26 mouse cellular contexts compared by ENCODE assay signal in the genomic region with DNA sequence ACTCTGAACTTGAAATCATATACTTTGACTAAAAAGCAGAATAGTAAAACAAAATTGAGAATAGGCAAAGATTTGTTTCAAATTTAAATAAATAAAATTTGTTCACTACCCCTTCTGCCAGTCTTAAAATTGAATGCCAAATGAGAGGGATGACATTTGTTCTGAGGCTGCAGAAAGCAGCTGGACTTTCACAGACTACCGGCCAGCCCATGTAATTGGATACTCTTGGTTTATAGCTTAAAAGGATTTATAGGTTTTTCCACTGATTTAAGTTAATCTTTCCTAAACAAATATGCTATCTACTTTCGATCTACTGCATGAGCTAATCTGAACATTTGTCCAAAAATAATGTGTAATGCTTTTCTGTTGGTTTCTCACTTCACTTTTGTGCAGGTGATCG. TPM values are rescaled to one million over a fixed set of nuclear protein-coding genes. Genes with fewer than 3 reads are reported as not detected.
A peak's percentile ranks its signal among the peaks of the same experiment; 100 is the strongest.
DNase-seq lines count a peak whose midpoint lies in the region; ATAC-seq lines count a peak whose summit lies in the region.
"Had no signal": no experiment of that assay in that cellular context is flagged by ENCODE, and none has a peak within 500 bp of the region (broad histone marks: within the 10 kb centered on the region; RNA-seq: fewer than 3 reads in every experiment).

No protein-coding gene starts in this region.

- no peaks in the 10 kb centered on the region for H3K4me1 ChIP-seq in embryonic facial prominence, embryonic 14.5 days (ENCODE audit: control insufficient read depth, insufficient read depth, low read length)
- no peaks in the 10 kb centered on the region for H3K4me1 ChIP-seq in embryonic facial prominence, embryonic 10.5 days
- H3K4me1 ChIP-seq in kidney, embryonic 15.5 days = peaks cover 7% of the 10 kb centered on the region
- H3K4me1 ChIP-seq: embryonic facial prominence, embryonic 15.5 days; hindbrain, embryonic 12.5 days; hindbrain, embryonic 15.5 days had no signal

- no peaks in the 10 kb centered on the region for H3K27me3 ChIP-seq in embryonic facial prominence, embryonic 14.5 days (replicated peaks; ENCODE audit: control insufficient read depth, insufficient read depth, low read length)
- no peaks in the 10 kb centered on the region for H3K27me3 ChIP-seq in embryonic facial prominence, embryonic 10.5 days (replicated peaks; ENCODE audit: low read depth, poor library complexity, severe bottlenecking)
- no peaks in the 10 kb centered on the region for H3K27me3 ChIP-seq in kidney, embryonic 15.5 days
- H3K27me3 ChIP-seq: CH12.LX; embryonic facial prominence, embryonic 15.5 days; hindbrain, embryonic 12.5 days; hindbrain, embryonic 15.5 days; Patski had no signal

- H3K4me2 ChIP-seq in embryonic facial prominence, embryonic 14.5 days (ENCODE audit: low read depth, low read length) = no peak overlapping the region
- no peak overlapping the region for H3K4me2 ChIP-seq in kidney, embryonic 15.5 days
- H3K4me2 ChIP-seq: embryonic facial prominence, embryonic 15.5 days; heart, embryonic 11.5 days; hindbrain, embryonic 12.5 days; hindbrain, embryonic 15.5 days had no signal

- 56% methylated on average over 3 of the region's 3 CpGs for WGBS in embryonic facial prominence, embryonic 14.5 days
- 79% methylated on average over 3 of the region's 3 CpGs for WGBS in embryonic facial prominence, embryonic 10.5 days
- WGBS in kidney, embryonic 15.5 days = 30% methylated on average over 3 of the region's 3 CpGs

- H3K9me3 ChIP-seq in embryonic facial prominence, embryonic 14.5 days (ENCODE audit: control insufficient read depth, low read length) = no peaks in the 10 kb centered on the region
- H3K9me3 ChIP-seq in embryonic facial prominence, embryonic 10.5 days = no peaks in the 10 kb centered on the region
- no peaks in the 10 kb centered on the region for H3K9me3 ChIP-seq in kidney, embryonic 15.5 days (replicated peaks)
- H3K9me3 ChIP-seq: embryonic facial prominence, embryonic 15.5 days; G1E; hindbrain, embryonic 12.5 days; hindbrain, embryonic 15.5 days had no signal

- no peak for ATAC-seq in embryonic facial prominence, embryonic 14.5 days (ENCODE audit: low read depth)
- no peak for ATAC-seq in kidney, embryonic 15.5 days (replicated peaks; ENCODE audit: low FRiP score)
- ATAC-seq: forebrain, embryonic 14.5 days; forebrain, postnatal 0 days; Patski had no signal

- peaks cover 16% of the 10 kb centered on the region; the same call in 1 of the 2 replicates for H3K36me3 ChIP-seq in embryonic facial prominence, embryonic 14.5 days (ENCODE audit: control insufficient read depth, insufficient read depth, low read length)
- H3K36me3 ChIP-seq in embryonic facial prominence, embryonic 10.5 days (replicated peaks) = peaks cover 6% of the 10 kb centered on the region; the same call in 1 of the 2 replicates
- peaks cover 17% of the 10 kb centered on the region; the same call in 1 of the 2 replicates for H3K36me3 ChIP-seq in kidney, embryonic 15.5 days

- peak; percentile 12 for DNase-seq in embryonic facial prominence, embryonic 14.5 days (ENCODE audit: low spot score)
- DNase-seq in embryonic facial prominence, embryonic 10.5 days (ENCODE audit: low spot score) = no peak
- no peak for DNase-seq in kidney, postnatal 10 days
- DNase-seq in retina, embryonic 14.5 days (ENCODE audit: low spot score) = peak; percentile 1
- no peak for DNase-seq in retina, postnatal 1 day
- DNase-seq in adrenal gland, adult 8-10 months = no peak
- DNase-seq in urinary bladder, adult 18-20 months (ENCODE audit: low spot score in 2 of 2) = no peak
- DNase-seq: adrenal gland, postnatal 14 days; B cell, adult 2 months; cerebellum, adult 11 months; cerebellum, adult 2 months; cerebellum, adult 9-11 months; cerebellum, postnatal 36 days; embryo, embryonic 11 days; forebrain, postnatal 0 days; gastrocnemius, postnatal 10 days; heart, adult 11 months had no signal

- no peak overlapping the region for H3K27ac ChIP-seq in embryonic facial prominence, embryonic 14.5 days (replicated peaks; ENCODE audit: low read depth, low read length)
- no peak overlapping the region for H3K27ac ChIP-seq in embryonic facial prominence, embryonic 10.5 days (replicated peaks)
- H3K27ac ChIP-seq in kidney, embryonic 15.5 days = peak overlapping the region; percentile 64; the same call in 1 of the 2 replicates
- H3K27ac ChIP-seq: embryonic facial prominence, embryonic 15.5 days; hindbrain, embryonic 12.5 days; hindbrain, embryonic 15.5 days had no signal

- no peak overlapping the region for H3K4me3 ChIP-seq in embryonic facial prominence, embryonic 14.5 days (ENCODE audit: low read depth, low read length)
- no peak overlapping the region for H3K4me3 ChIP-seq in embryonic facial prominence, embryonic 10.5 days
- H3K4me3 ChIP-seq in kidney, embryonic 15.5 days (replicated peaks) = no peak overlapping the region
- H3K4me3 ChIP-seq: embryonic facial prominence, embryonic 15.5 days; hindbrain, embryonic 12.5 days; hindbrain, embryonic 15.5 days had no signal

- no peak overlapping the region for H3K9ac ChIP-seq in embryonic facial prominence, embryonic 14.5 days (ENCODE audit: low read depth, low read length)
- no peak overlapping the region for H3K9ac ChIP-seq in kidney, embryonic 15.5 days
- H3K9ac ChIP-seq: embryonic facial prominence, embryonic 15.5 days; forebrain, postnatal 0 days; hindbrain, embryonic 12.5 days; hindbrain, embryonic 15.5 days had no signal

RNA-seq across cellular contexts. Expression of a gene that starts 50.7 kb away (rescaled TPM):
- 21.2 and 22.4 TPM in 2 replicates for polyA plus RNA-seq in embryonic facial prominence, embryonic 14.5 days (2014; fragmentation: Nextera tagmentation; extraction: Ambion mirVana)
- 32.1 and 34.3 TPM in 2 replicates for polyA plus RNA-seq in embryonic facial prominence, embryonic 10.5 days (2016; fragmentation: Nextera tagmentation; extraction: Ambion mirVana)
- 26.8 and 30.5 TPM in 2 replicates for polyA plus RNA-seq in kidney, embryonic 15.5 days (2015; fragmentation: Nextera tagmentation; extraction: Ambion mirVana)
- 10 to 100 TPM; 15.3 to 25.2 (median 19.6) TPM for total RNA-seq in adrenal gland, adult 8-10 months (2022)

Comparison
In these comparisons a context has a peak if more than half of its experiments do, and no peak if none do; other contexts are left out.
1. DNase-seq: peak in embryonic facial prominence, embryonic 14.5 days (single experiment) and retina, embryonic 14.5 days (single experiment); none in embryonic facial prominence, embryonic 10.5 days (single experiment), kidney, postnatal 10 days (single experiment), retina, postnatal 1 day (single experiment), adrenal gland, adult 8-10 months (single experiment) and urinary bladder, adult 18-20 months (0 of 2).